Mouse (Mus musculus): Measurements from ENCODE around the gene Olfr286. TPM values are rescaled to one million over a fixed set of nuclear protein-coding genes. Genes with fewer than 3 reads are reported as not detected.
A peak's percentile ranks its signal among the peaks of the same experiment; 100 is the strongest.

Gene Olfr286
- polyA plus RNA-seq, 1 experiment from 2014 or later: not detected

DNA sequence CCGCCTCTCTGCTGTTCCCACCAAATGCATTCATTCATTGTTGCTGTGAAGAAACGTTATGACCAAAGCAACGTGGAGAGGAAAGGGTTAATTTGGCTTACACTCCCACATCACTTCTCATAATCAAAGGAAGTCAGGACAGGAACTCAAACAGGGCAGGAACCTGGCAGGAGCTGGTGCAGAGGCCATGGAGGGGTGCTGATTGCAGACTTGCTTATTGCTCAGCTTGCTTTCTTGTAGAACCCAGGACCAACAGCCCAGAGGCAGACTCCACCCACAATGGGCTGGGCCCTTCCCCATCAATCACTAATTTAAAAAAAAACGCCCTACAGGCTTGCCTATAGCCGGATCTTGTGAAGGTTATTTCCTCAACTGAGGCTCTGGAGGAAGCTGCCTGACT lies 20.1 kb downstream of the Olfr286 start:
- no peak overlapping the region for H3K4me2 ChIP-seq (ENCODE audit: low read depth, low read length, severe bottlenecking)
- no peaks in the 10 kb centered on the region for H3K36me3 ChIP-seq (ENCODE audit: control insufficient read depth, insufficient read depth, low read length)
- 76% methylated on average over 5 of the region's 5 CpGs for WGBS
- H3K9ac ChIP-seq (ENCODE audit: low read length): no peak overlapping the region
- no peak for ATAC-seq (replicated peaks; ENCODE audit: low FRiP score)
- H3K4me3 ChIP-seq (ENCODE audit: low read depth, low read length): no peak overlapping the region
- no peak for DNase-seq (ENCODE audit: low spot score)
- no peak overlapping the region for H3K27ac ChIP-seq (ENCODE audit: low read depth, low read length)
- no peaks in the 10 kb centered on the region for H3K9me3 ChIP-seq (ENCODE audit: control insufficient read depth, low read length)
- H3K4me1 ChIP-seq (replicated peaks; ENCODE audit: control insufficient read depth, insufficient read depth, low read length): no peaks in the 10 kb centered on the region
- H3K27me3 ChIP-seq (ENCODE audit: control insufficient read depth, insufficient read depth, low read length): no peaks in the 10 kb centered on the region

GRCm38 (mm10) chr15:98213336-98213870 lies 20.8 kb downstream of the Olfr286 start:
- WGBS: 86% methylated on average over 5 of the region's 5 CpGs
- no peak overlapping the region for H3K4me3 ChIP-seq (ENCODE audit: low read depth, low read length)
- H3K27ac ChIP-seq (ENCODE audit: low read depth, low read length): no peak overlapping the region
- H3K9me3 ChIP-seq (ENCODE audit: control insufficient read depth, low read length): no peaks in the 10 kb centered on the region
- H3K4me2 ChIP-seq (ENCODE audit: low read depth, low read length, severe bottlenecking): no peak overlapping the region
- no peak overlapping the region for H3K9ac ChIP-seq (ENCODE audit: low read length)
- ATAC-seq (replicated peaks; ENCODE audit: low FRiP score) (no peak), DNase-seq (ENCODE audit: low spot score) (no peak)
- no peaks in the 10 kb centered on the region for H3K27me3 ChIP-seq (ENCODE audit: control insufficient read depth, insufficient read depth, low read length)
- no peaks in the 10 kb centered on the region for H3K36me3 ChIP-seq (ENCODE audit: control insufficient read depth, insufficient read depth, low read length)
- no peaks in the 10 kb centered on the region for H3K4me1 ChIP-seq (replicated peaks; ENCODE audit: control insufficient read depth, insufficient read depth, low read length)

DNA sequence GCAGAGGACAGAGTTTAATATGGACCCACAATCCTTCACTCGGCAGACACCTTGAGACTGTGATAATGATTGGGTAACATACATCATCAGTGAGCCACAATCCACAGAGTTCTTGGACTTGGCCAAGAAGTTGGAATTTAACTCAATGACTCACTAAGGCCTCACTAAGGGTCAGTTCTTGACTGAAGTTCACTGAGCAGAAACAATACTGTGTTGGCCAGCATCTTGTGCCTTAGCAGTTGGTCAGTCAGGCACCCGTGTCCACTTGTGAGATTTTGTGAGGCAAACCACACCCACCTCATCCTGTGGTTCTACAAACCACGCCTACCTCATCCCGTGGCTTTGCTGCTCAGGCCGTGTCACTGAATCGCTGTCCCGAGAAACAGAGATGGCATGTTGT lies 24.6 kb downstream of the Olfr286 start:
- H3K4me2 ChIP-seq (ENCODE audit: low read depth, low read length, severe bottlenecking): no peak overlapping the region
- WGBS: 82% methylated on average over 7 of the region's 7 CpGs
- no peak overlapping the region for H3K9ac ChIP-seq (ENCODE audit: low read length)
- ATAC-seq (replicated peaks; ENCODE audit: low FRiP score): no peak
- no peaks in the 10 kb centered on the region for H3K36me3 ChIP-seq (ENCODE audit: control insufficient read depth, insufficient read depth, low read length)
- H3K27me3 ChIP-seq (ENCODE audit: control insufficient read depth, insufficient read depth, low read length): no peaks in the 10 kb centered on the region
- H3K9me3 ChIP-seq (ENCODE audit: control insufficient read depth, low read length): no peaks in the 10 kb centered on the region
- H3K27ac ChIP-seq (ENCODE audit: low read depth, low read length): no peak overlapping the region
- no peaks in the 10 kb centered on the region for H3K4me1 ChIP-seq (replicated peaks; ENCODE audit: control insufficient read depth, insufficient read depth, low read length)
- no peak overlapping the region for H3K4me3 ChIP-seq (ENCODE audit: low read depth, low read length)
- DNase-seq (ENCODE audit: low spot score): no peak

- no peak for ATAC-seq (replicated peaks; ENCODE audit: low FRiP score)
- Histone ChIP-seq H3K4me3 (ENCODE audit: low read depth, low read length) (no peak within 1 kb of the TSS), H3K4me1 (replicated peaks; ENCODE audit: control insufficient read depth, insufficient read depth, low read length) (no peaks in the 10 kb centered on the region), H3K36me3 (ENCODE audit: control insufficient read depth, insufficient read depth, low read length) (no peaks in the 10 kb centered on the region), H3K9ac (ENCODE audit: low read length) (no peak within 1 kb of the TSS), H3K27ac (ENCODE audit: low read depth, low read length) (no peak within 1 kb of the TSS), H3K27me3 (ENCODE audit: control insufficient read depth, insufficient read depth, low read length) (no peaks in the 10 kb centered on the region), H3K4me2 (ENCODE audit: low read depth, low read length, severe bottlenecking) (no peak within 1 kb of the TSS), H3K9me3 (ENCODE audit: control insufficient read depth, low read length) (no peaks in the 10 kb centered on the region)
- 77% methylated on average over 3 of the region's 3 CpGs for WGBS
- DNase-seq (ENCODE audit: low spot score): no peak
Measured at GRCm38 (mm10) chr15:98195442-98195841, 38.8 kb downstream of the Olfr286 start, which contains the start of gene Olfr288. Olfr288 (minus strand) TSS chr15:98195542.

DNA sequence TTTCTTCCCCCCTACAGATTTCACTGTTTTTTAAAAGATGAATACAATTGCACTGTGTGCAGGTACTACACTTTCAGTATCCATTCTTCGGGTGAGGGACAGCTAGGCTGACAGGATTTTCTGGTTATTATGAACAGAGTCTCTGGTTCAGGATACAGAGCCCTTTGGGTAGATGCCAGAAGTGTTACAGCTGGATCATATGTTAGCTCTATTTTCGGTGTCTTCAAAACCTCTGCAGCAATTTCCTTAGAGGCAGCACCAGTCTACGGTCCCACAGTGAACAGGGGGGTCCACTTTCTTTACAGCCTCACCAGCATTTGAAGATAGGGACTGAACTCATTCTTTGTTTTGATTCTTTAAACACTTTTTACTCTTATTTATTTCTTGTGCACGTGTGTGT lies 49.8 kb downstream of the Olfr286 start:
- Histone ChIP-seq H3K27me3 (ENCODE audit: control insufficient read depth, insufficient read depth, low read length) (no peaks in the 10 kb centered on the region; the same call in 1 of the 2 replicates), H3K4me3 (ENCODE audit: low read depth, low read length) (no peak overlapping the region), H3K9me3 (ENCODE audit: control insufficient read depth, low read length) (no peaks in the 10 kb centered on the region), H3K27ac (ENCODE audit: low read depth, low read length) (no peak overlapping the region), H3K36me3 (ENCODE audit: control insufficient read depth, insufficient read depth, low read length) (no peaks in the 10 kb centered on the region), H3K4me1 (replicated peaks; ENCODE audit: control insufficient read depth, insufficient read depth, low read length) (peaks cover 4% of the 10 kb centered on the region), H3K4me2 (ENCODE audit: low read depth, low read length, severe bottlenecking) (no peak overlapping the region), H3K9ac (ENCODE audit: low read length) (no peak overlapping the region)
- 78% methylated on average over 4 of the region's 4 CpGs for WGBS
- ATAC-seq (replicated peaks; ENCODE audit: low FRiP score): no peak
- DNase-seq (ENCODE audit: low spot score): no peak

DNA sequence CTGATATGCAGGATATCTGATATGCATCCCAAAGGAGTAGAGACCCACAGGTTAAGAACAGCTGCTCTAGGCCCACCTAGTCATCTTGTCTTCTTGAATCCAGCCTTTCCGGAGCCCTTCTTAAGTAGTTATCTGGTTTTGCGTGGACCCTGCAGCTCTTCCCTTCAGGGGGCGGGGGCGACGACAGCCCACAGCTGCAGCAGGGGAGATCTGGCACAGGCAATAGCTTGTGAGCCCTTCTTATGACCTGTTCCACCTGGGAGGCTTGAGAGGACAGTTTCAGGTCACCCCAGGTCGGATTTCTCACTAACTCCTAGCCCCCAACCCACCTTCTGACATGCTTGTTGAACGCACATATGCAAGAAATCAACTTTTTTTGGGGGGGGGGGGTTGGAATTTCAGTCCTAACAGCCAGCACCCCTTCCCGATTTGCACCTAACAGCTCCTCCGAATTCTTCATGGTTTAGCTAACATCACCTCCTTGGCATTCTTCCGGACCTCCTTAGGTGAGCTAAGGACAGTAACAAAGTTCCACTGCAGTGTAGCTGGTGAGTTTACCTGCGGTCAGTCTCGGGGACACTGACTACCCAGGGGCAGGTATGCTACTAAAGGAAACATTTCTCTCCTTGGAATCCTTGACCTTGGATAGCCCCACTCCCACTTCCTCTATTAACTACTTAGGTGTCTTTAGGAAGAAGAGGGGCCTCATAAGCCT lies 52.2 kb downstream of the Olfr286 start:
- Histone ChIP-seq H3K36me3 (ENCODE audit: control insufficient read depth, insufficient read depth, low read length) (no peaks in the 10 kb centered on the region), H3K27ac (ENCODE audit: low read depth, low read length) (no peak overlapping the region), H3K27me3 (ENCODE audit: control insufficient read depth, insufficient read depth, low read length) (no peaks in the 10 kb centered on the region; the same call in 1 of the 2 replicates), H3K9ac (ENCODE audit: low read length) (no peak overlapping the region), H3K4me3 (ENCODE audit: low read depth, low read length) (no peak overlapping the region), H3K4me2 (ENCODE audit: low read depth, low read length, severe bottlenecking) (no peak overlapping the region), H3K4me1 (replicated peaks; ENCODE audit: control insufficient read depth, insufficient read depth, low read length) (peaks cover 4% of the 10 kb centered on the region), H3K9me3 (ENCODE audit: control insufficient read depth, low read length) (no peaks in the 10 kb centered on the region)
- WGBS: 71% methylated on average over 12 of the region's 12 CpGs
- peak; percentile 50 for DNase-seq (ENCODE audit: low spot score)
- peak; percentile 11; the same call in 1 of the 2 replicates for ATAC-seq (replicated peaks; ENCODE audit: low FRiP score)

- Histone ChIP-seq H3K27me3 (ENCODE audit: control insufficient read depth, insufficient read depth, low read length) (no peaks in the 10 kb centered on the region; the same call in 1 of the 2 replicates), H3K36me3 (ENCODE audit: control insufficient read depth, insufficient read depth, low read length) (no peaks in the 10 kb centered on the region), H3K4me1 (replicated peaks; ENCODE audit: control insufficient read depth, insufficient read depth, low read length) (peaks cover 4% of the 10 kb centered on the region), H3K9ac (ENCODE audit: low read length) (peak overlapping the region; percentile 56), H3K4me2 (ENCODE audit: low read depth, low read length, severe bottlenecking) (peak overlapping the region; percentile 73), H3K9me3 (ENCODE audit: control insufficient read depth, low read length) (no peaks in the 10 kb centered on the region), H3K4me3 (ENCODE audit: low read depth, low read length) (peak overlapping the region; percentile 47), H3K27ac (ENCODE audit: low read depth, low read length) (no peak overlapping the region; the same call in 1 of the 2 replicates)
- peak; percentile 98 for ATAC-seq (replicated peaks; ENCODE audit: low FRiP score)
- peak; percentile 95 for DNase-seq (ENCODE audit: low spot score)
- under 1% methylated on average over 30 of the region's 30 CpGs for WGBS
Measured at GRCm38 (mm10) chr15:98181132-98181711, 53.0 kb downstream of the Olfr286 start.

DNA sequence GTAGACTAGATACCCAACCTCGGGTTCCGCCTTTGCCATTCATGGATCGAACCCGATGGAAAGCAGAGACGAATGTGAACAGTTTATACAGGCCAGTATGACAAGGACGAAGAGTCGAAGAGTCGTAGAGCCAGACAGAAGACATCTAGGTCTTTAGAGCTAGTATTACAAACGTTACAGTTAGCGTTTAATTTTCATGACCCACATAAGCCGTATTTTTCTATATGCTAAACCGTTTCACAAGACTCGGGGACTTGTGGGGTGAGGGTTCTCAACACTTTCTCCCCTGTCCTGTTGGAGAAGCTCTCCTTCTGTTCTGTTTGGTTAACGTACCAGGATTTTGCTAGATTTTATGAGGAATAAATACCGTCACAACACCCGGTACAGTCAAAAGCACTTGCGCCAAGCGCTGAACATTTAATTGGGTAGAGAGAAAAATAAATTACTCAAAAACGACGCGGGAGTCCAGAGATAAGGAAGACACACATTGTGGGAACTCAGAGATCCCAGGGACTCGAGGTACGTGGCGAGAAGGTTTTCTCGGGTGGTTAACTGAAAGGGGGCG lies 53.6 kb downstream of the Olfr286 start:
- Histone ChIP-seq H3K27ac (ENCODE audit: low read depth, low read length) (no peak overlapping the region), H3K9ac (ENCODE audit: low read length) (peak overlapping the region; percentile 56), H3K9me3 (ENCODE audit: control insufficient read depth, low read length) (no peaks in the 10 kb centered on the region), H3K27me3 (ENCODE audit: control insufficient read depth, insufficient read depth, low read length) (no peaks in the 10 kb centered on the region; the same call in 1 of the 2 replicates), H3K4me2 (ENCODE audit: low read depth, low read length, severe bottlenecking) (peak overlapping the region; percentile 73), H3K4me1 (replicated peaks; ENCODE audit: control insufficient read depth, insufficient read depth, low read length) (peaks cover 4% of the 10 kb centered on the region), H3K36me3 (ENCODE audit: control insufficient read depth, insufficient read depth, low read length) (no peaks in the 10 kb centered on the region), H3K4me3 (ENCODE audit: low read depth, low read length) (peak overlapping the region; percentile 47)
- DNase-seq (ENCODE audit: low spot score) (no peak), ATAC-seq (replicated peaks; ENCODE audit: low FRiP score) (no peak)
- WGBS: 4% methylated on average over 26 of the region's 26 CpGs
